Mouse (Mus musculus) C2C12 (cell line): ENCODE measurements around the gene Btbd18.

Source experiments
- CTCF ChIP-seq: IDR thresholded peaks from one replicate; pipeline ENCODE4 v1.5.1; 2011; ENCODE audit not compliant: control insufficient read depth, insufficient read depth, insufficient read length
- FOSL1 ChIP-seq: IDR thresholded peaks from one replicate; pipeline ENCODE4 v1.8.0; 2011; ENCODE audit warnings: mild to moderate bottlenecking, low read length; ENCODE audit not compliant: poor library complexity, insufficient read depth, severe bottlenecking
- MYOD1 ChIP-seq: IDR thresholded peaks from one replicate; pipeline ENCODE4 v1.6.1; 2011; ENCODE audit warnings: low read depth; ENCODE audit not compliant: control insufficient read depth, insufficient read length
- MYOG ChIP-seq: IDR thresholded peaks from one replicate; pipeline ENCODE4 v1.6.1; 2011; ENCODE audit not compliant: control insufficient read depth, insufficient read length; ENCODE audit errors: extremely low read depth

- TF ChIP-seq CTCF = no peak
- TF ChIP-seq MYOD1 = no peak
- TF ChIP-seq MYOG = no peak
- TF ChIP-seq FOSL1 = no peak
These were observed 23.8 kb downstream of the Btbd18 start for GRCm38 (mm10) chr2:84682605-84683183.
